Mouse (Mus musculus) erythroid progenitor cell, adult 5-6 weeks (primary cell): ENCODE results near the gene Ubfd1. TPM values are rescaled to one million over a fixed set of nuclear protein-coding genes. Genes with fewer than 3 reads are reported as not detected.

Experiments used
- ATAC-seq: replicated peaks from 2 replicates; pipeline ENCODE4 v1.8.0; 2016; ENCODE audit warnings: moderate number of reproducible peaks, mild to moderate bottlenecking, moderate TSS enrichment, inconsistent platforms; ENCODE audit not compliant: poor library complexity, low FRiP score, severe bottlenecking
- total RNA-seq, 2 experiments: library from RNA; stranded (forward) in 1 of 2; stranded (reverse) in 1 of 2; fragments of 150-400 nt in 1 of 2; fragments of 186-747, 209-891 nt in 1 of 2; gene quantifications; 2 replicates each; pipeline versions ENCODE4 v1.2.3 to v1.2.4; 2015 to 2017; ENCODE audit warnings: low replicate concordance in 2 of 2

Gene Ubfd1
- total RNA-seq (2015; ENCODE audit: low replicate concordance) (11.2 and 13.0 TPM in 2 replicates), total RNA-seq (2017; ENCODE audit: low replicate concordance) (1.7 and 10.4 TPM in 2 replicates)

GRCm38 (mm10) chr7:122066945-122067516, at the start of gene Ubfd1, which contains the start of gene Ears2:
TSS of gene Ubfd1 (plus strand) at chr7:122067175.
TSS of gene Ears2 (minus strand) at chr7:122067263.
- ATAC-seq = peak; percentile 96

DNA sequence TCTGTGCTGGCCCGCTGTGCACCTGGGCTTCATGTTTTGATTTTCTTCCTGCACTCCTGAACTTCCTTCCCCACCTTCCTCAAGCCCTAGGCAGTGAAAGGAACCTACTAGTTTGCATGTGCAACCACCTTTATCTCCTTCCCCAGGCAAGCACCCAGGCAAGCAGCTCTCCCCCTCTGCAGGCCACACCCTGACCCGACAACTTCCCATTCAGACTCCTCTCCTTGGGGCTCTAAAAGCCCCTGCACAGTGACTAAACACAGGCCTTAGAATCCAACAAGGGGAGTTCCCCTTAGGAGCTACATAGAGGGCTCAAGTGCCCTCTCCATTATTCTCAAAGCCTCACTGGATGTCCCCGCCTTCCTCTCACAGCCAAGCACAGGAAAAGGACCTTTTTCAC, 48.7 kb upstream of the Ubfd1 start:
- ATAC-seq = peak; percentile 76

- ATAC-seq = no peak
Observed at GRCm38 (mm10) chr7:122018978-122019377, 48.0 kb upstream of the Ubfd1 start.

GRCm38 (mm10) chr7:122020273-122020666, 46.7 kb upstream of the Ubfd1 start:
- ATAC-seq = no peak; the same call in 1 of the 2 replicates

- ATAC-seq = peak; percentile 91
Observed at GRCm38 (mm10) chr7:122020667-122021354, 46.2 kb upstream of the Ubfd1 start, which contains the start of gene Gga2. TSS of gene Gga2 (minus strand) at chr7:122021222.

DNA sequence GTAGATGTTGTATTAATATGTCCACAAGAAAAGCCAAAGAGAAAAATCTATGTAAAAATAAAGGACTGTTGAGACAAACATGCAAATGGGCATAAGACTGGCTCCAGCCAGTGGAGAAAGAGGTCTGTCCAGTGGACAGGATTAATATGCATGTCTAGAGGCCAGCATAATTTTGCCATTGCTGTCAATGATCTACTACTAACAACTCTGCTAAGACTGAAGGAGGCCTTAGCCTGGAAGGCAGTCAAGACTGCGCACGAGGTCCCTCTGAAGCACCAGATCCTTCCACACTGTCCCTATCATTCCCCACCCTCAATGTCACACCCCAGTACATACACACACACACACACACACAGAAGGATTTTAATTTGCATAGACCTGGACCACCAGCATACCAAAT, 44.8 kb upstream of the Ubfd1 start:
- ATAC-seq = no peak

- ATAC-seq = no peak
Observed at GRCm38 (mm10) chr7:122033371-122033770, 33.6 kb upstream of the Ubfd1 start.

GRCm38 (mm10) chr7:122034348-122034747, 32.6 kb upstream of the Ubfd1 start:
- no peak for ATAC-seq

- ATAC-seq = no peak
Observed at GRCm38 (mm10) chr7:122044106-122044505, 22.9 kb upstream of the Ubfd1 start.

DNA sequence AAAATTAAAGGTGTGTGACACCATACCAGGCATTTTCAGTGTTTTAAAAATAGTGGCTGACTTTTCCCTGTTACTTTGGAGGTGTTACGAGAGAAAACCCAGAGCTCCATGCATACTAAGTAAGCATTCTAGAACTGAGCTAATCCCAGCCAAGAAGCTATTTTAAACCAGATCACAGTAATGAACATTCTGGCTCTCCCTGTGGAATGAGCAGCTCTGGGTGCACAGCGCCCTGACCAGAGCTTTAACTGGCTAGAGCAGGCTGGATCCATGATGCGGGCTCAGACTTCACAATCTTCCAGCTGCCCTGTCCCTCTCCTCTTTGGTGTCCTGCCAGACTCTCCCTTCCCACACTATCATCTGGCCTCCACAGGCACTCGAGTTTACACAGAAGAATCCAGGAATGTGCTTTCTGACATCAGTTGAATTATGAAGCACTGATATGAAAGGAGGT, 21.8 kb upstream of the Ubfd1 start:
- ATAC-seq = no peak

GRCm38 (mm10) chr7:122045711-122046110, 21.3 kb upstream of the Ubfd1 start:
- no peak for ATAC-seq

GRCm38 (mm10) chr7:122046813-122047212, 20.2 kb upstream of the Ubfd1 start:
- ATAC-seq = no peak

DNA sequence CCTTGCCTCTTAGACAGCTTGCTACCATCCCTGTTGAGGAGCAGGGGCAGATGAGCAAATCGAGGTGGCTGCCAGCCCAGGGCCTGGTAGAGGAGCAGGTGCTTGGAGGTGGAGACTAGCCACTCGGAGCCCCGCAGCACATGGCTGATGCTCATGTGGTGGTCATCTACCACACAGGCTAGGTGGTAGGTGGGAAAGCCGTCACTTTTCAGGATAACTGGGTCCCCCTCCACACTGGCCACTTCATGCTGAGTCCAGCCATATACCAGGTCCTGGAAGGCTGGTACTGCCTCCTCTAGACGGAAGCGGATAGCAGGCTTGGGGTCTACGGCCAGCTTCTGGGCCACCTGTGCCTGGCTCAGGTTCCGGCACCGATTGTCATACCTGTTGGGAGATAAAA, 18.8 kb upstream of the Ubfd1 start:
- peak; percentile 49; the same call in 1 of the 2 replicates for ATAC-seq

- ATAC-seq = no peak
Observed at GRCm38 (mm10) chr7:122050834-122051233, 16.1 kb upstream of the Ubfd1 start.

DNA sequence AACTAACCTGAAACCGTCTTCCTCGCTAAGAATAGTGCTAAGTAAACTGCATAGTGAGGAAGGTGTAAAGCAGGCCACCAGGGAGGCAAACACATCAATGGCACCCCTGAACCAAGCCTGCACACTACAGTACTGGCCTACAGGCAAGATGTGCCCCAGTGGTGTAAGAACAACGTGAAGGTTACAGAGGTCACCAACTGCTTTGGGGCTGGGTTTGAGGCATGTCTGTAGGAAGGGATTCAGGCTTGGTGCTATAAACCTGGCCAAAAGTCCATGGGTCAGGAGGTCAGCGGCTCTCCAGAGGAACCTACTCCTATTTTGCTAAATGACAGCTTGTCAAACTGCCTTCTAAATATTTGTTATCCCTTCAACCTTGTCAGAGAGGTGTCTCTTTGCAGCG, 10.3 kb upstream of the Ubfd1 start:
- ATAC-seq = no peak

DNA sequence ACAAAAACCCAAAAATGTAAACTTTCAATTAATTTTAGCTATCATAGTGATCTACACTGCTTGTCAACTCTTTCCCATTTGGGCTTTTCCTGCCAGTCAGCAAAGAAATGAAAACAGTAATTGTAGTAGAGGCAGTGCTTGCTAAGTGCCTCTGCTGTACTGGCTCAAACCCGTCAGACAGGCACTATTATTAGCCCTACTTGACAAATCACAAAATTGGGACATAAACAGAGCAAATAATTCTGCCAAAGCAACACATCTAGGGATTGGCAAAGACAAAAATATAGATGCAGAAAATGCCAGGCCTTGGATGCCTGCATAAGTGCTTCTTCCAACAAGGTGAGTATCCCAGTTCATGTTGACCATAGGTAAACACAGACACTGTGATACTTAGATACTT, 1.3 kb upstream of the Ubfd1 start:
- ATAC-seq = no peak

DNA sequence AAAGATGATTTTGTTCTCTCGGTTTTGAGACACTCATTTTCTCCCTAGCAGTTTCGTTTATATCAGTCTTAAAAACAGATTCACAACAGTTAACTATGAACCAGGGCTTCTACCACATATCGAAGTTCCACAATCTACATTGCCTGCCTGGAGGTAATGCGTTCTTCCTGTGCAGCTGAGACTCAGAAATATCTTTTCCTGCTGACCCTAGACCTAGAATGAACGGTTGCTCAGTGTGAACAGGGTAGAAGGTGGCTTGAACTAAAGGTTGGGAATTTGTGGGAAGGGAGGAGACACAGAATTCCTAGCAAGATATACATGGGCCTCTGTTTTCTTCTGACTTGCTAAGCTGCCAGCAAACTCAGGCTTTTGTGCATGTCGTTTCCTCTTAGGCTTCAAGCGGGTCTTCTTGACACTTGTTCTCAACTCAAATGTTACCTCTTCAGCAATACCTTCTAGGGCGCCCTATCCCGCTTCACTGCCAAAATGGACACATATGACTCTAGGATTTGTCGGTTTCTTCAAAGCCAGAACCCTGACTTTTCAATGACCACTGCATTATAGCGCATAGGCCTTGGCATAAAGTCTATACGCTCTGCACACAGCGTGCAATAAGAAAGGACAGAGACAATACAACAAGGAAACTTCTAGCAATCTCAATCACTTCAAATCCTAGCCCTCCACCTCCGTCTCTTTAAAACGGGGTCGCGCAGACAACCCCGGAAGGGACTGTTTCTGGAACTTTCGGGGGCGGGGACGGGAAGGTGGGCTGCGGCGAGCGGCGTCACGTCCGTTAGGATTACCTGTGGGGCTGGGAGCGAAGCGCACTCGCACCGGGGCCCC, 652 bp upstream of the Ubfd1 start:
- no peak for ATAC-seq

DNA sequence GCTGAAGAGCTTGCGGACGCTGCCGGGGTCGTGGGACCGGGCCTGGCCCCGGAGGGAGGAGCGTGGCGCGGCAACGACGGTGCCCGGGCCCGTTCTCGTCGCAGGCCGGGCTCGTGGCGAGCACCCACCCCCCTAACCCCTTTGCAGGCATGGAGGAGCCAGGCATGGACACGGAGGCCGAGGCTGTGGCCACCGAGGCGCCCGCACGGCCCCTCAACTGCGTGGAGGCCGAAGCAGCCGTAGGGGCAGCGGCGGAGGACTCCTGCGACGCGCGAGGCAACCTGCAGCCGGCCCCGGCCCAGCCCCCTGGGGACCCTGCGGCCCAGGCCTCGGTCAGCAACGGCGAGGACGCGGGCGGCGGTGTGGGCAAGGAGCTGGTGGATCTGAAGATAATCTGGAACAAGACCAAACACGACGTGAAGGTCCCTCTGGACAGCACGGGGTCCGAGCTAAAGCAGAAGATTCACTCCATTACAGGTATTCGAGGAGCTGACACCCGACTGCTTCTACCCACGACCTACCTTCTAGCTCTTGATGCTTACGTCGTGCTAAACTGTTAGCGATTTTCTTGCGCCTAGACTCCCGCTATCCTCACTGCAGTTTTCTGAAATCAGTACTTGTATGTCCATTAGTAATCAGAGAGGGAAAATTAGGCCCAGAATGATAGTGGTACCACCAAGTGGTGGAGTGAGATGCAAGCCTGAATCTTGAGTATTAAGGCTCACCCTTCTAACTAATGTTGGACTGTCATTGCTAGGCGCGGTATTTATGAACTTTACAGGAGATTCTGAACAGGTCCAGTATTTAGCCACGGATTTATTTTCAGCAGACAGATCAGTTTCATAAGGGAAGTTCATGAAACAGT, 774 bp downstream of the Ubfd1 start:
- ATAC-seq = no peak

DNA sequence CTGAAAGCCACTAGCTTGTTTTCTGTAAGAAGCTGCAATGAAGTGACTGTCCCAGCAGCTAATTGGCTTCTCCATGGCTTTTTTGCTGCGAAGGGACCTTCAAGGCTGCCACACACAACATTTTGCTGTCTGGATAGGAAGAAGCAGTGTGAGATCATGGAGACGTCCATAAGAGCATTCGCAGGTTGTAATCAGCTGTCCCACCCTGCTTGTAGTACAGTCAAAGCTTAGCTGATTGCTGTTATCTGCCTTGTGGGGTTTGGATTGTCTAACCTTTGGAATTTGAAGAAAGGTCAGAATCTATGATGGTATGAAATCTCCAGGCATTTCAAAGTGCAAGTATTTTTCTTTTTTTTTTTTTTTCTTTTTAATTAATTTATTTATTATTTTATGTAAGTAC, 7.4 kb downstream of the Ubfd1 start:
- ATAC-seq = no peak
